Mouse (Mus musculus): ENCODE results near the gene Defb26. TPM values are rescaled to one million over a fixed set of nuclear protein-coding genes. Genes with fewer than 3 reads are reported as not detected.

The Defb26 gene
- polyA plus RNA-seq, 1 experiment from 2014 or later: not detected

GRCm38 (mm10) chr2:152459241-152459640, 52.3 kb downstream of the Defb26 start:
- H3K27ac ChIP-seq: no peak overlapping the region
- no peak overlapping the region for H3K9ac ChIP-seq
- no peak overlapping the region for H3K4me2 ChIP-seq
- no peaks in the 10 kb centered on the region for H3K9me3 ChIP-seq (replicated peaks)
- H3K4me3 ChIP-seq: no peak overlapping the region
- no peaks in the 10 kb centered on the region for H3K36me3 ChIP-seq
- no peaks in the 10 kb centered on the region for H3K4me1 ChIP-seq
- ATAC-seq: no peak
- H3K27me3 ChIP-seq (replicated peaks): peaks cover 16% of the 10 kb centered on the region; the same call in 1 of the 2 replicates
- WGBS (ENCODE audit: insufficient replicate concordance): 62% methylated on average over 13 of the region's 13 CpGs

Other genes starting within 250 kb of the Defb26 start
- 17.9 and 18.4 TPM in 2 replicates for gene Tbc1d20, start 217.9 kb downstream of the Defb26 start, polyA plus RNA-seq (2016; fragmentation: Nextera tagmentation; extraction: Ambion mirVana)
- gene Rbck1, start 179.0 kb downstream of the Defb26 start, polyA plus RNA-seq (2016; fragmentation: Nextera tagmentation; extraction: Ambion mirVana): 67.4 and 69.6 TPM in 2 replicates
- 6.1 and 7.2 TPM in 2 replicates for gene Trib3, start 167.7 kb downstream of the Defb26 start, polyA plus RNA-seq (2016; fragmentation: Nextera tagmentation; extraction: Ambion mirVana)
- gene Nrsn2, start 135.1 kb downstream of the Defb26 start, polyA plus RNA-seq (2016; fragmentation: Nextera tagmentation; extraction: Ambion mirVana): 0.08 TPM in 1 of 2 replicates, not detected in the other
- 3.5 and 3.7 TPM in 2 replicates for gene Sox12, start 113.6 kb downstream of the Defb26 start, polyA plus RNA-seq (2016; fragmentation: Nextera tagmentation; extraction: Ambion mirVana)
- gene Zcchc3, start 96.7 kb downstream of the Defb26 start, polyA plus RNA-seq (2016; fragmentation: Nextera tagmentation; extraction: Ambion mirVana): 29.4 and 29.7 TPM in 2 replicates
- gene 6820408C15Rik, start 96.1 kb downstream of the Defb26 start, polyA plus RNA-seq (2016; fragmentation: Nextera tagmentation; extraction: Ambion mirVana): 0.27 and 0.35 TPM in 2 replicates
- gene Defb23, start 47.1 kb downstream of the Defb26 start, polyA plus RNA-seq (2016; fragmentation: Nextera tagmentation; extraction: Ambion mirVana): not detected in 2 replicates
- not detected in 2 replicates for gene Defb20, start 34.6 kb downstream of the Defb26 start, polyA plus RNA-seq (2016; fragmentation: Nextera tagmentation; extraction: Ambion mirVana)
- not detected in 2 replicates for gene Defb22, start 21.6 kb downstream of the Defb26 start, polyA plus RNA-seq (2016; fragmentation: Nextera tagmentation; extraction: Ambion mirVana)
- gene Defb28, start 6.6 kb upstream of the Defb26 start, polyA plus RNA-seq (2016; fragmentation: Nextera tagmentation; extraction: Ambion mirVana): not detected in 2 replicates
- not detected in 2 replicates for gene Defb29, start 28.4 kb upstream of the Defb26 start, polyA plus RNA-seq (2016; fragmentation: Nextera tagmentation; extraction: Ambion mirVana)
- gene Gm17416, start 57.6 kb upstream of the Defb26 start, polyA plus RNA-seq (2016; fragmentation: Nextera tagmentation; extraction: Ambion mirVana): not detected in 2 replicates
- gene Defb21, start 61.1 kb upstream of the Defb26 start, polyA plus RNA-seq (2016; fragmentation: Nextera tagmentation; extraction: Ambion mirVana): not detected in 2 replicates
- not detected in 2 replicates for gene Defb19, start 68.6 kb upstream of the Defb26 start, polyA plus RNA-seq (2016; fragmentation: Nextera tagmentation; extraction: Ambion mirVana)
- gene Defb45, start 87.7 kb upstream of the Defb26 start, polyA plus RNA-seq (2016; fragmentation: Nextera tagmentation; extraction: Ambion mirVana): not detected in 2 replicates
- not detected in 2 replicates for gene Defb36, start 92.6 kb upstream of the Defb26 start, polyA plus RNA-seq (2016; fragmentation: Nextera tagmentation; extraction: Ambion mirVana)
- 0.56 TPM in 1 of 2 replicates, not detected in the other for gene Defb25, start 111.4 kb upstream of the Defb26 start, polyA plus RNA-seq (2016; fragmentation: Nextera tagmentation; extraction: Ambion mirVana)
- gene Rem1, start 115.3 kb upstream of the Defb26 start, polyA plus RNA-seq (2016; fragmentation: Nextera tagmentation; extraction: Ambion mirVana): 1.3 and 1.4 TPM in 2 replicates
- 57.5 and 59.1 TPM in 2 replicates for gene H13, start 157.8 kb upstream of the Defb26 start, polyA plus RNA-seq (2016; fragmentation: Nextera tagmentation; extraction: Ambion mirVana)
- gene Mcts2, start 175.3 kb upstream of the Defb26 start, polyA plus RNA-seq (2016; fragmentation: Nextera tagmentation; extraction: Ambion mirVana): 26.4 and 27.2 TPM in 2 replicates
- gene Id1, start 224.6 kb upstream of the Defb26 start, polyA plus RNA-seq (2016; fragmentation: Nextera tagmentation; extraction: Ambion mirVana): 28.1 and 30.6 TPM in 2 replicates
- 2.5 and 3.4 TPM in 2 replicates for gene Cox4i2, start 242.5 kb upstream of the Defb26 start, polyA plus RNA-seq (2016; fragmentation: Nextera tagmentation; extraction: Ambion mirVana)